Mouse (Mus musculus) CH12.LX (cell line): Measurements from ENCODE around the gene Pcbd1. TPM values are rescaled to one million over a fixed set of nuclear protein-coding genes. Genes with fewer than 3 reads are reported as not detected.
"Not testable (repeated sequence)": the region's sequence is repeated elsewhere in the genome, so short reads cannot be mapped to it uniquely, and the experiment has no call there.

Experiments
- DNase-seq: peaks from one replicate; pipeline ENCODE4 v3.0.0-alpha.2; 2013; ENCODE audit errors: extremely low read depth
- H3K27ac ChIP-seq: 2 replicates; pipeline ENCODE4 v1.5.1; 2012; ENCODE audit warnings: low read depth, mild to moderate bottlenecking, control low read depth, moderate library complexity; ENCODE audit not compliant: insufficient read depth
- H3K27me3 ChIP-seq: replicated peaks from 2 replicates; pipeline ENCODE3; 2012; ENCODE audit warnings: inconsistent platforms
- H3K36me3 ChIP-seq, 2 experiments: replicated peaks in 1 of 2; 2 replicates each; pipeline versions ENCODE3 to v1.6.1; 2012; ENCODE audit warnings: inconsistent platforms in 1 of 2, low read length in 1 of 2, mild to moderate bottlenecking in 1 of 2, mixed read lengths in 1 of 2, moderate library complexity in 1 of 2; ENCODE audit not compliant: control insufficient read depth in 1 of 2, insufficient read depth in 1 of 2
- H3K4me1 ChIP-seq, 2 experiments: 2 replicates each; pipeline ENCODE4 v1.6.1; 2012; ENCODE audit warnings: inconsistent platforms in 1 of 2, moderate library complexity in 1 of 2; ENCODE audit not compliant: insufficient read depth in 2 of 2, control insufficient read depth in 1 of 2
- H3K4me2 ChIP-seq: 2 replicates; pipeline ENCODE4 v1.6.1; 2012; ENCODE audit warnings: low read depth, mild to moderate bottlenecking, control low read depth; ENCODE audit not compliant: poor library complexity, insufficient read depth, severe bottlenecking
- H3K4me3 ChIP-seq, 3 experiments: fragments of 150-350 bp in 1 of 3; sonication (generic) in 1 of 3; replicated peaks in 1 of 3; 2 replicates each; pipeline versions ENCODE3 to v1.5.1; 2011 to 2012; ENCODE audit warnings: low read depth in 2 of 3, low read length in 2 of 3, mild to moderate bottlenecking in 2 of 3, moderate library complexity in 2 of 3, control low read depth in 1 of 3, improper control_type of control experiment in 1 of 3, inconsistent platforms in 1 of 3, mixed read lengths in 1 of 3; ENCODE audit not compliant: poor library complexity in 1 of 3
- H3K79me2 ChIP-seq: replicated peaks from 2 replicates; pipeline ENCODE4 v1.6.1; 2012; ENCODE audit warnings: mild to moderate bottlenecking, moderate library complexity; ENCODE audit not compliant: control insufficient read depth, poor library complexity, insufficient read depth, severe bottlenecking; ENCODE audit errors: extremely low read depth
- H3K9ac ChIP-seq: 2 replicates; pipeline ENCODE4 v1.6.1; 2012; ENCODE audit warnings: low read depth, mild to moderate bottlenecking, control low read depth, moderate library complexity; ENCODE audit not compliant: insufficient read depth
- H3K9me3 ChIP-seq: replicated peaks from 2 replicates; pipeline ENCODE3; 2012; ENCODE audit warnings: low read length, inconsistent platforms, mixed read lengths
- EP300 ChIP-seq: IDR thresholded peaks from 2 replicates; pipeline ENCODE4 v1.6.1; 2011; ENCODE audit warnings: low read length, improper control_type of control experiment
- ETS1 ChIP-seq: conservative IDR thresholded peaks from 2 replicates; pipeline ENCODE4 v1.6.1; 2012; ENCODE audit warnings: low read depth, mild to moderate bottlenecking, inconsistent platforms, low read length, improper control_type of control experiment, moderate library complexity
- IRF4 ChIP-seq: IDR thresholded peaks from 2 replicates; pipeline ENCODE4 v1.6.1; 2014; ENCODE audit warnings: low read depth, mild to moderate bottlenecking, inconsistent platforms, low read length, improper control_type of control experiment
- KAT2A ChIP-seq: IDR thresholded peaks from 2 replicates; pipeline ENCODE4 v1.6.1; 2012; ENCODE audit warnings: low read length, improper control_type of control experiment, inconsistent platforms; ENCODE audit not compliant: insufficient replicate concordance
- MEF2A ChIP-seq: IDR thresholded peaks from 2 replicates; pipeline ENCODE4 v1.6.1; 2014; ENCODE audit warnings: low read depth, mild to moderate bottlenecking, inconsistent platforms, low read length, improper control_type of control experiment, borderline replicate concordance
- MXI1 ChIP-seq: IDR thresholded peaks from 2 replicates; pipeline ENCODE4 v1.6.1; 2011; ENCODE audit warnings: mild to moderate bottlenecking, low read depth, low read length, improper control_type of control experiment
- MYC ChIP-seq: IDR thresholded peaks from 2 replicates; pipeline ENCODE4 v1.6.1; 2011; ENCODE audit warnings: low read depth, mild to moderate bottlenecking, improper control_type of control experiment, low read length
- NELFE ChIP-seq: IDR thresholded peaks from 2 replicates; pipeline ENCODE4 v1.6.1; 2011; ENCODE audit warnings: low read depth, low read length, improper control_type of control experiment
- PAX5 ChIP-seq: IDR thresholded peaks from 2 replicates; pipeline ENCODE4 v1.6.1; 2012; ENCODE audit warnings: low read length, inconsistent platforms, mixed read lengths
- POLR2A ChIP-seq: IDR thresholded peaks from 2 replicates; pipeline ENCODE4 v1.6.1; 2011; ENCODE audit warnings: low read depth, mild to moderate bottlenecking, improper control_type of control experiment, low read length
- RCOR1 ChIP-seq: conservative IDR thresholded peaks from 2 replicates; pipeline ENCODE4 v1.6.1; 2012; ENCODE audit warnings: low read depth, mild to moderate bottlenecking, inconsistent platforms, low read length, improper control_type of control experiment
- dilution Hi-C: fragments of 300-500 bp; cut with MboI; formaldehyde crosslinking; loops from 2 replicates; pipeline ENCODE4 v1.14.3; 2020; ENCODE audit warnings: low sequenced_read_pairs; ENCODE audit not compliant: extremely low pct_unique_long_range_greater_than_20kb, extremely low pct_ligation_motif_present
- in situ Hi-C: fragments of 300-500 bp; cut with MboI; formaldehyde crosslinking; loops from 3 replicates; pipeline ENCODE4 v1.14.3; 2019; ENCODE audit warnings: low sequenced_read_pairs, low pct_ligation_motif_present, low pct_unique_long_range_greater_than_20kb, mixed read lengths
- polyA plus RNA-seq: library from polyadenylated mRNA; unstranded; fragments of >175 nt; gene quantifications from 2 replicates; pipeline ENCODE4 v1.2.1, GENCODE M21; 2012; ENCODE audit warnings: low read depth; ENCODE audit not compliant: insufficient read length
- total RNA-seq, 2 experiments: library from RNA; depleted of rRNA; stranded (reverse); fragments of 300-350 nt in 1 of 2; fragments of >200 nt in 1 of 2; gene quantifications; 2 replicates each; pipeline ENCODE4 v1.2.3; 2012 to 2014

Pcbd1 gene
- total and polyA plus RNA-seq, 3 experiments: 19.3 to 36.1 (median 22.5) TPM

DNA sequence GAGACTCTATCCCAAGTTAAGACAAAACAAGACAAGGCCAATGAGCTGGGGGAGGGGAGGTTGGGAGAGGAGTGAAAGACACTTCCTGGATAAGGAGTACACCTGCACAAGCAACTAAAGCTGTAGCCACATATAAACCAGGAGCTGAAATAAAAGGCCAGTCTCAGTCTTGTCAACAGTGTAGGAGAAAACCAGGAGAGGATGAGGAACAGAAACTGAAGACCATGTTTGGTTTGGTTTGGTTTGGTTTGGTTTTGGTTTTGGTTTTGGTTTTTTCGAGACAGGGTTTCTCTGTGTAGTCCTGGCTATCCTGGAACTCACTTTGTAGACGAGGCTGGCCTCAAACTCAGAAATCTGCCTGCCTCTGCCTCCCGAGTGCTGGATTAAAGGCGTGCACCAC is 32.6 kb downstream of the Pcbd1 start:
- peaks cover 19 to 70% of the 10 kb centered on the region in 2 experiments for H3K36me3 ChIP-seq

GRCm38 (mm10) chr10:61123276-61123913 is 34.3 kb downstream of the Pcbd1 start:
- Histone ChIP-seq H3K9me3 (no peaks in the 10 kb centered on the region), H3K27ac (no peak overlapping the region), H3K9ac (no peak overlapping the region), H3K79me2 (0 out of 2 replicates have a peak, but pooled peaks cover 3% of the 10 kb centered on the region), H3K4me1 (peaks cover 3 to 26% of the 10 kb centered on the region in 2 experiments; a peak in 3 of 4 replicates), H3K4me3 (no peak overlapping the region), H3K4me2 (no peak overlapping the region), H3K27me3 (no peaks in the 10 kb centered on the region)
- no peak for DNase-seq
- dilution Hi-C loops (no loop called here), in situ Hi-C loops (no loop called here)
- TF ChIP-seq IRF4: no peak
- no peak for TF ChIP-seq NELFE
- TF ChIP-seq, all 38 proteins: peak for 0
- peaks cover 12 to 65% of the 10 kb centered on the region in 2 experiments for H3K36me3 ChIP-seq

More for the DNA sequence above, 32.6 kb downstream of the Pcbd1 start:
- H3K4me1 ChIP-seq: peaks cover 3 to 26% of the 10 kb centered on the region in 2 experiments; a peak in 3 of 4 replicates
- in situ Hi-C loops, H3K27me3 ChIP-seq: not testable (repeated sequence)
- TF ChIP-seq ETS1: peak; percentile 49; the same call in 1 of the 2 replicates
- peak; percentile 70 for TF ChIP-seq IRF4
- TF ChIP-seq MEF2A: 0 out of 2 replicates have a peak, but pooled peaks have one; percentile 18
- 0 out of 2 replicates have a peak, but pooled peaks have one; percentile 44 for TF ChIP-seq RCOR1
- TF ChIP-seq MYC: 0 out of 2 replicates have a peak, but pooled peaks have one; percentile 39
- TF ChIP-seq EP300: peak; percentile 73
- TF ChIP-seq, all 38 proteins: peak for 6; not testable (repeated sequence) for 32
- H3K9me3 ChIP-seq, H3K9ac ChIP-seq, dilution Hi-C loops, H3K79me2 ChIP-seq, H3K4me3 ChIP-seq: not testable (repeated sequence)
- peak; percentile 13 for DNase-seq
- Histone ChIP-seq H3K4me2 (peak overlapping the region; percentile 27; the same call in 1 of the 2 replicates), H3K27ac (0 out of 2 replicates have a peak overlapping the region, but pooled peaks have one; percentile 11)

GRCm38 (mm10) chr10:61124462-61124861 is 35.3 kb downstream of the Pcbd1 start:
- TF ChIP-seq MXI1 (no peak), RCOR1 (no peak), POLR2A (no peak), KAT2A (no peak), PAX5 (no peak)
- Histone ChIP-seq H3K9me3 (no peaks in the 10 kb centered on the region), H3K4me3 (no peak overlapping the region), H3K4me2 (no peak overlapping the region), H3K4me1 (peaks cover 3 to 26% of the 10 kb centered on the region in 2 experiments; a peak in 3 of 4 replicates), H3K36me3 (peaks cover 9 to 64% of the 10 kb centered on the region in 2 experiments), H3K9ac (no peak overlapping the region), H3K27ac (no peak overlapping the region), H3K79me2 (0 out of 2 replicates have a peak, but pooled peaks cover 3% of the 10 kb centered on the region), H3K27me3 (no peaks in the 10 kb centered on the region)
- in situ Hi-C loops (no loop called here), dilution Hi-C loops (no loop called here)
- DNase-seq: no peak
